Mouse (Mus musculus) olfactory bulb, adult 2 months (tissue): ENCODE results near the gene Man1a.

ENCODE experiments used
- CTCF ChIP-seq: fragments of 200-500 bp; IDR thresholded peaks from 2 replicates; pipeline ENCODE4 v1.5.1; 2012; ENCODE audit warnings: low read depth, mild to moderate bottlenecking, low read length, moderate library complexity; ENCODE audit not compliant: insufficient read depth
- POLR2A ChIP-seq: fragments of 200-500 bp; IDR thresholded peaks from 2 replicates; pipeline ENCODE4 v1.6.1; 2012; ENCODE audit warnings: mild to moderate bottlenecking, low read depth, low read length, moderate library complexity; ENCODE audit not compliant: insufficient read depth

GRCm38 (mm10) chr10:54058657-54059056, 17.8 kb downstream of the Man1a start:
- no peak for TF ChIP-seq CTCF
- no peak for TF ChIP-seq POLR2A
